Mouse (Mus musculus): ENCODE results near the gene Scaf1. TPM values are rescaled to one million over a fixed set of nuclear protein-coding genes. Genes with fewer than 3 reads are reported as not detected.
A peak's percentile ranks its signal among the peaks of the same experiment; 100 is the strongest.
"Not testable (repeated sequence)": the region's sequence is repeated elsewhere in the genome, so short reads cannot be mapped to it uniquely, and the experiment has no call there.

Scaf1 gene
- polyA plus RNA-seq, 1 experiment from 2014 or later, result 32.4 TPM

GRCm38 (mm10) chr7:45023711-45024110 is 7.5 kb upstream of the Scaf1 start:
- 77% methylated on average over 5 of the region's 5 CpGs for WGBS
- peaks cover 17% of the 10 kb centered on the region for H3K4me1 ChIP-seq

GRCm38 (mm10) chr7:45020225-45020624 is 4.1 kb upstream of the Scaf1 start:
- Histone ChIP-seq H3K36me3 (no peaks in the 10 kb centered on the region), H3K9ac (no peak overlapping the region), H3K4me2 (no peak overlapping the region), H3K4me3 (replicated peaks) (no peak overlapping the region), H3K4me1 (peaks cover 18% of the 10 kb centered on the region), H3K27me3 (replicated peaks) (no peaks in the 10 kb centered on the region), H3K27ac (no peak overlapping the region), H3K9me3 (no peaks in the 10 kb centered on the region)
- no peak for ATAC-seq (ENCODE audit: insufficient read depth, low FRiP score, low read depth)
- WGBS, result 70% methylated on average over 9 of the region's 9 CpGs

More at GRCm38 (mm10) chr7:45023711-45024110, 7.5 kb upstream of the Scaf1 start:
- not testable (repeated sequence) for H3K4me2 ChIP-seq; H3K4me3 ChIP-seq (replicated peaks); H3K27ac ChIP-seq; H3K27me3 ChIP-seq (replicated peaks); ATAC-seq (ENCODE audit: insufficient read depth, low FRiP score, low read depth); H3K9ac ChIP-seq; H3K9me3 ChIP-seq
- H3K36me3 ChIP-seq, result peaks cover 17% of the 10 kb centered on the region

- peak overlapping the region; percentile 90 for H3K4me2 ChIP-seq
- no peaks in the 10 kb centered on the region for H3K36me3 ChIP-seq
- peak overlapping the region; percentile 87 for H3K4me3 ChIP-seq (replicated peaks)
- no peak for ATAC-seq (ENCODE audit: insufficient read depth, low FRiP score, low read depth)
- peaks cover 22% of the 10 kb centered on the region for H3K4me1 ChIP-seq
- H3K9me3 ChIP-seq, result no peaks in the 10 kb centered on the region
- H3K27ac ChIP-seq, result peak overlapping the region; percentile 100
- no peak overlapping the region; the same call in 1 of the 2 replicates for H3K9ac ChIP-seq
- WGBS, result 35% methylated on average over 8 of the region's 8 CpGs
- no peaks in the 10 kb centered on the region for H3K27me3 ChIP-seq (replicated peaks)
Measured at GRCm38 (mm10) chr7:45019031-45019571, 2.9 kb upstream of the Scaf1 start.

- Histone ChIP-seq H3K27ac (peak within 1 kb of the TSS; percentile 100), H3K9ac (peak within 1 kb of the TSS; percentile 60), H3K9me3 (no peaks in the 10 kb centered on the region), H3K36me3 (peaks cover 11% of the 10 kb centered on the region; the same call in 1 of the 2 replicates), H3K27me3 (replicated peaks) (no peaks in the 10 kb centered on the region), H3K4me1 (peaks cover 30% of the 10 kb centered on the region), H3K4me3 (replicated peaks) (peak within 1 kb of the TSS; percentile 87), H3K4me2 (peak within 1 kb of the TSS; percentile 90)
- peak; percentile 91 for ATAC-seq (ENCODE audit: insufficient read depth, low FRiP score, low read depth)
- WGBS, result under 1% methylated on average over 36 of the region's 36 CpGs
Measured at GRCm38 (mm10) chr7:45017242-45018061, 1.3 kb upstream of the Scaf1 start, which contains the start of gene Rras. Gene Rras, plus strand, starts transcription at chr7:45017961.

GRCm38 (mm10) chr7:45016761-45017160 is 598 bp upstream of the Scaf1 start:
- H3K4me3 ChIP-seq (replicated peaks), result peak overlapping the region; percentile 87
- H3K9ac ChIP-seq, result peak overlapping the region; percentile 37; the same call in 1 of the 2 replicates
- no peaks in the 10 kb centered on the region for H3K27me3 ChIP-seq (replicated peaks)
- peaks cover 30% of the 10 kb centered on the region for H3K4me1 ChIP-seq
- ATAC-seq (ENCODE audit: insufficient read depth, low FRiP score, low read depth), result no peak
- H3K36me3 ChIP-seq, result peaks cover 18% of the 10 kb centered on the region; the same call in 1 of the 2 replicates
- H3K4me2 ChIP-seq, result peak overlapping the region; percentile 90
- H3K9me3 ChIP-seq, result no peaks in the 10 kb centered on the region
- peak overlapping the region; percentile 100 for H3K27ac ChIP-seq
- 3% methylated on average over 4 of the region's 4 CpGs for WGBS

GRCm38 (mm10) chr7:45015344-45015956 is 713 bp downstream of the Scaf1 start:
- Histone ChIP-seq H3K9ac (peak overlapping the region; percentile 88), H3K4me3 (replicated peaks) (peak overlapping the region; percentile 87), H3K9me3 (no peaks in the 10 kb centered on the region), H3K4me1 (peaks cover 27% of the 10 kb centered on the region), H3K4me2 (peak overlapping the region; percentile 90), H3K27ac (peak overlapping the region; percentile 100), H3K27me3 (replicated peaks) (no peaks in the 10 kb centered on the region), H3K36me3 (peaks cover 28% of the 10 kb centered on the region)
- WGBS, result under 1% methylated on average over 20 of the region's 20 CpGs
- no peak for ATAC-seq (ENCODE audit: insufficient read depth, low FRiP score, low read depth)

GRCm38 (mm10) chr7:45014096-45014451 is 2.1 kb downstream of the Scaf1 start:
- Histone ChIP-seq H3K4me1 (peaks cover 22% of the 10 kb centered on the region), H3K27ac (no peak overlapping the region), H3K9me3 (no peaks in the 10 kb centered on the region), H3K4me2 (no peak overlapping the region), H3K27me3 (replicated peaks) (no peaks in the 10 kb centered on the region), H3K36me3 (peaks cover 40% of the 10 kb centered on the region), H3K9ac (no peak overlapping the region), H3K4me3 (replicated peaks) (no peak overlapping the region)
- WGBS, result 97% methylated on average over 3 of the region's 3 CpGs
- ATAC-seq (ENCODE audit: insufficient read depth, low FRiP score, low read depth), result no peak

- Histone ChIP-seq H3K36me3 (peaks cover 45% of the 10 kb centered on the region), H3K9ac (no peak overlapping the region), H3K4me1 (peaks cover 18% of the 10 kb centered on the region), H3K4me2 (no peak overlapping the region), H3K27ac (no peak overlapping the region), H3K27me3 (replicated peaks) (no peaks in the 10 kb centered on the region), H3K9me3 (no peaks in the 10 kb centered on the region), H3K4me3 (replicated peaks) (no peak overlapping the region)
- 91% methylated on average over 16 of the region's 16 CpGs for WGBS
- no peak for ATAC-seq (ENCODE audit: insufficient read depth, low FRiP score, low read depth)
Measured at GRCm38 (mm10) chr7:45013366-45014095, 2.6 kb downstream of the Scaf1 start.

GRCm38 (mm10) chr7:45012824-45013223 is 3.3 kb downstream of the Scaf1 start:
- peaks cover 52% of the 10 kb centered on the region for H3K36me3 ChIP-seq
- ATAC-seq (ENCODE audit: insufficient read depth, low FRiP score, low read depth), result no peak
- H3K27me3 ChIP-seq (replicated peaks), result no peaks in the 10 kb centered on the region
- H3K27ac ChIP-seq, result no peak overlapping the region
- no peak overlapping the region for H3K4me3 ChIP-seq (replicated peaks)
- no peaks in the 10 kb centered on the region for H3K9me3 ChIP-seq
- WGBS, result 82% methylated on average over 4 of the region's 4 CpGs
- H3K9ac ChIP-seq, result no peak overlapping the region
- H3K4me2 ChIP-seq, result no peak overlapping the region
- peaks cover 18% of the 10 kb centered on the region for H3K4me1 ChIP-seq

- Histone ChIP-seq H3K4me1 (peaks cover 18% of the 10 kb centered on the region), H3K36me3 (peaks cover 60% of the 10 kb centered on the region), H3K9me3 (no peaks in the 10 kb centered on the region), H3K4me2 (no peak overlapping the region), H3K27ac (no peak overlapping the region), H3K27me3 (replicated peaks) (no peaks in the 10 kb centered on the region), H3K9ac (no peak overlapping the region), H3K4me3 (replicated peaks) (no peak overlapping the region)
- ATAC-seq (ENCODE audit: insufficient read depth, low FRiP score, low read depth), result no peak
- WGBS, result 96% methylated on average over 6 of the region's 6 CpGs
Measured at GRCm38 (mm10) chr7:45012011-45012410, 4.2 kb downstream of the Scaf1 start.

- H3K36me3 ChIP-seq, result peaks cover 88% of the 10 kb centered on the region
- H3K4me1 ChIP-seq, result 0 out of 2 replicates have a peak, but pooled peaks cover 3% of the 10 kb centered on the region
- WGBS, result 93% methylated on average over 19 of the region's 19 CpGs
- no peaks in the 10 kb centered on the region for H3K27me3 ChIP-seq (replicated peaks)
- no peaks in the 10 kb centered on the region for H3K9me3 ChIP-seq
- no peak overlapping the region for H3K4me2 ChIP-seq
- no peak overlapping the region for H3K9ac ChIP-seq
- no peak for ATAC-seq (ENCODE audit: insufficient read depth, low FRiP score, low read depth)
- H3K27ac ChIP-seq, result no peak overlapping the region
- H3K4me3 ChIP-seq (replicated peaks), result no peak overlapping the region
Measured at GRCm38 (mm10) chr7:45008411-45008810, 7.8 kb downstream of the Scaf1 start.
